Mouse (Mus musculus) leukemia stem cell, adult 10-12 weeks (primary cell): ENCODE results near the gene Tecpr1. TPM values are rescaled to one million over a fixed set of nuclear protein-coding genes. Genes with fewer than 3 reads are reported as not detected.

Source experiments
- polyA plus RNA-seq: library from polyadenylated mRNA; stranded (reverse); fragments of >175 nt; gene quantifications from 2 replicates; pipeline ENCODE4 v1.2.3, GENCODE M21; 2012; ENCODE audit warnings: low replicate concordance

Gene Tecpr1
- 7.9 and 11.8 TPM in 2 replicates for polyA plus RNA-seq

DNA sequence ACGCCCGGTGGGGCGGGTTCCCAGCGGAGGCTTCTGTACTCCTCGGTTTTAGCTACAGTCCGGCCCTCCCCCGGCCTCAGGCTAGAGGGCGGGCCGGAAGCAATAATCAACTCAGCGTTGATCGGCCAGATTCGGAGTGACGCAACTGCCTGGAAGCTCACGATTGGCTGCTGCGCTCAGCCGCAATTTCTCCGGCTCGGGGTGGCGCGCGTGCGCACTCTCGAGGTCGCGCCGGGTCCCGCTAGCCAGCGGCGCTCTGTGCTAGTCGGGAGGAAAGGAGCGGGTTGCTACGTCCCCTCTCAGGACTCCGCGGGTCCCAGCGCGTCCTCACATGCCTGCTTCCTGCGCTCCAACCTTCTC lies at the start of gene Tecpr1:
Gene Tecpr1 (minus strand): TSS at position 113 of the 360 bp plus-strand sequence.

DNA sequence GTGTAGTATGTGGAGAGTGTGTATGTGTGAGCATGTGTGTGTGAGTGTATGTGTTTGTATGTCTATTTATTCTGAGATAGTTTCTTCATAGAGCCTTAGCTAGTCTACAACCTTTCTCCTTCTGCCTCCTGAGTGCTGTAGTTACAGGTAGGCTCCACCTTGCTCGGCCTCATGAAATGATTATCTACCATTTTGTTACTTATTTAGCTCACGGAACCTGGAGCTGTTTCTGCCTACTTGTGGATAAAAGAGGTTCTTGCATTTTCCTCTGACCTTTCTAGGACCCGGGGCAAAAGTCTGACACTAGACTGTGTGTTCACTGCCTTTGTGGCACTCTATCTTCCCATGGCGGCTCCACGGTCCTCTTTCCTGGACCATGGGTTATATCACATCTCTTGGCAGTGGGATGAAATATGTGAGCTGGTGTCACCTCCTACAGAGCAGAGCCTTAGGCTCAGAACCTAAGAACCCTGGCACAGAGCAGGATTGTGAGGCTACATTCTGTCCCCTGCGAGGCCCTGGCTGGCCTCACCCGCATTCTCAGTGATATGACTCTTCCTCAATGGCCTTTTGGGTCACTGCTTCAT lies 20.6 kb upstream of the Tecpr1 start, which contains the start of gene Bri3:
Gene Bri3 (plus strand): TSS at position 537 of the 587 bp plus-strand sequence.

DNA sequence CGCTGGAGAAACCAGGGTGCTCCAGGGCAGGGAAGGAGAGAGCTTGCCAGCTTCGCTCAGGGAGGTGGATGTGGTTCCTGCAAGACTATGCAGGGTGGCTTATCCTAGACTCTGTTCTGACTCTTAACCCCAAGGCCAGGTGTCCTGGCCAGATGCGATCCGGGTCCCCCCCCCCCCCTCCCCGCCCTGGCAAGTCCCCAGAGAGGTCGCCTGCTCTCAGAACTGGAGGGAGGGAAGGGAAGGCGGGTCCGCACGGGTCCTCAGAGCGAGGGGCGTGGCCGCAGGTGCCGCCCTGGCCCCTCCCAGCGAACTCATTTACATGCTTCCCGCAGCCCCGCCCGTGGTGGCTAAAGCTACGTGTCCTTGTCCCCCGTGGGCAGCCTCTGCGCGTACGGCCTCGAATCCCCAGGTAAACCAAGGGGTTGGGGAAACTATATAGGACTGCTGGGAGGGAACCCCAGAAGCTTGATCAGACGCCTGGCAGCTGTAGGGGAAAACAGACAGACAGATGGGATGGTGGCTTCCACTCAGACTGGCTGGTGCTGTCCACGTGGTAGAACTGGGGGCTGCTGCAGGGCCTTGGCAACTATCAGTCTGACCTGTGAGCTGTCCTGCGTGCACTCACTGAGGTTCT lies 33.3 kb downstream of the Tecpr1 start, which contains the start of gene Bhlha15:
Gene Bhlha15 (plus strand): TSS at position 337 of the 634 bp plus-strand sequence.

Other genes starting within 250 kb of the Tecpr1 start
- gene Ccz1, start 208.7 kb downstream of the Tecpr1 start, polyA plus RNA-seq, result 78.6 and 79.1 TPM in 2 replicates
- not detected in 2 replicates for gene Ocm, start 196.9 kb downstream of the Tecpr1 start, polyA plus RNA-seq
- gene Lmtk2, start 123.2 kb downstream of the Tecpr1 start, polyA plus RNA-seq, result 11.0 and 19.8 TPM in 2 replicates
- gene Bhlha15, start 33.3 kb downstream of the Tecpr1 start, polyA plus RNA-seq, result 2.5 and 3.1 TPM in 2 replicates
- gene Bri3, start 20.8 kb upstream of the Tecpr1 start, polyA plus RNA-seq, result 30.4 and 133 TPM in 2 replicates
- 0.11 TPM in 1 of 2 replicates, not detected in the other for gene Baiap2l1, start 134.5 kb upstream of the Tecpr1 start, polyA plus RNA-seq